Mouse (Mus musculus): ENCODE results near the gene Ercc4.

DNA sequence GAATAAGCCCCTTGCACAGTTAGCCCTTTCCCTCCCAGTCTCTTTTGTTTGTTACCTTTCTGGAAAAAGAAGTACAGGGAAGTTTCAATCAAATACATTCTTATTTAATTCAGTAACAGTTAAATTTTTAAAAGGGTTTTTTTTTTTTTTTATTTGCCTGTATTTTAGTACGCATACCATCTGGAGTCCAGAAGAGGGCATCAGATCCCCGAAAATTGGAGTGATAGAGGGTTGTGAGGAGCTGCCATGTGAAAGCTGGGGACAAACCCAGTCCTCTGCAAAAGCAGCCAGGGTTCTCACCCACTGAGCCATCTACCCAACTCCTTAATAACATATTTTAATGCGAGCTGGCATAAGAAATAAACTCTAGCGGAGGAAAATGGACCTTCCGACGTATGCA, 29.3 kb upstream of the Ercc4 start:
- TF ChIP-seq GATA1 (IDR thresholded peaks at IDR 0.05; ENCODE audit: low read length) (no peak), TAL1 (IDR thresholded peaks at IDR 0.05; ENCODE audit: low read length) (no peak)
